Mouse (Mus musculus): Measurements from ENCODE around the gene Xkr7.

DNA sequence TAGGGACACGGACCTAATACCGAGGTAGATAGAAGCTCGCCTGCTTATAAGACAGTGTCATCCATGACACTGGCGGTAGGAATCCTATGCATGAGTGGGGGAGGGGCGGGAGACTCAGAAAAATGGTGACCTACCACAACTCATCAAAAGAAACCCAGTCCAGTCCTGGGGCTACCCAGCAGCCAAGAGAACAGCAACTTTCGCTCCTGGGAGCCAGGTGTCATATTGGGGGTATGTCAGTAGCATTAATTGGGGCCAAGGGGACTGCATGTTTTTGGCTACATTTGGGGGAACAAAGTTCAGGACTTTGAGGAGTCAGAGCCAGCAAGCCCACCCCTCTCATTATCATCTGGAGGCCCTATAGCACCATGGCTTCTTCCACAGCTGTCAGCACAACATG lies 19.4 kb downstream of the Xkr7 start:
- TF ChIP-seq GATA1 (IDR thresholded peaks at IDR 0.05; ENCODE audit: borderline replicate concordance, low read length) = no peak
- no peak for TF ChIP-seq FLI1 (IDR thresholded peaks at IDR 0.05; ENCODE audit: low read length)
